Mouse (Mus musculus) bone marrow macrophage, adult 2 months (primary cell): ENCODE measurements around the gene Mdm4. TPM values are rescaled to one million over a fixed set of nuclear protein-coding genes. Genes with fewer than 3 reads are reported as not detected.
"Not testable (repeated sequence)": the region's sequence is repeated elsewhere in the genome, so short reads cannot be mapped to it uniquely, and the experiment has no call there.

Source experiments
- H3K27ac ChIP-seq: 2 replicates; pipeline ENCODE4 v1.5.1; 2012; ENCODE audit warnings: low read depth, low read length; ENCODE audit not compliant: insufficient read depth
- H3K4me1 ChIP-seq: 2 replicates; pipeline ENCODE4 v1.6.1; 2012; ENCODE audit warnings: low read length; ENCODE audit not compliant: control insufficient read depth, insufficient read depth
- H3K4me3 ChIP-seq: 2 replicates; pipeline ENCODE4 v1.5.1; 2012; ENCODE audit warnings: mild to moderate bottlenecking, low read length, moderate library complexity; ENCODE audit not compliant: insufficient read depth
- CTCF ChIP-seq: IDR thresholded peaks from 2 replicates; pipeline ENCODE4 v1.5.1; 2012; ENCODE audit warnings: low read depth, mild to moderate bottlenecking, low read length, moderate library complexity
- POLR2A ChIP-seq: IDR thresholded peaks from 2 replicates; pipeline ENCODE4 v1.6.1; 2012; ENCODE audit warnings: mild to moderate bottlenecking, low read depth, low read length, borderline replicate concordance
- polyA plus RNA-seq: library from polyadenylated mRNA; stranded (reverse); fragments of >200 nt; gene quantifications from 2 replicates; pipeline ENCODE4 v1.2.4, GENCODE M21; 2012; ENCODE audit not compliant: missing spikeins, insufficient read depth, insufficient read length

Mdm4 gene
- polyA plus RNA-seq, 1 experiment = 81.8 TPM

DNA sequence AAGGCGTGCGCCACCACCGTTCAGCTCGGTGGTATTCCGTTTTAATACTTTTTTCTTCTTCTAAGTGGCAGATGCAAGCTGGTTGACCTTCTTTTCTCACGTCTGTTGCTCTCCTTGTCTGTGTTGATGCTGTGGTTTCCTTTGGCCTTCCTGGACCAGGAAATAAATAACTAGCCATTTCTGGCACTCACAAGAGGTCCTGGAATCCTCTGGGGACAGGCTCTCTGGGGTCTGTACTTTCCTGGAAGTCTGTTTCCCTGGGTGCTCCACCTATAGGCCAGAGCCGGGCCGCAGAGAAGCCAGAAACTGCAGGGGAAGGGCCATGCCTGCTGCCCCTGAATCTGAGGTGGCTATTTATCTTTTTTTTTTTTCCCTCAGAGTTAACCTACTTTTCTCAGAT, 24.0 kb upstream of the Mdm4 start:
- no peak overlapping the region for H3K27ac ChIP-seq
- no peak overlapping the region for H3K4me3 ChIP-seq
- TF ChIP-seq POLR2A = no peak
- no peak for TF ChIP-seq CTCF
- H3K4me1 ChIP-seq = no peaks in the 10 kb centered on the region

- Histone ChIP-seq H3K4me3 (no peak overlapping the region), H3K27ac (no peak overlapping the region), H3K4me1 (no peaks in the 10 kb centered on the region)
- TF ChIP-seq CTCF (no peak), POLR2A (no peak)
Observed at GRCm38 (mm10) chr1:133053034-133053433, 22.7 kb upstream of the Mdm4 start.

DNA sequence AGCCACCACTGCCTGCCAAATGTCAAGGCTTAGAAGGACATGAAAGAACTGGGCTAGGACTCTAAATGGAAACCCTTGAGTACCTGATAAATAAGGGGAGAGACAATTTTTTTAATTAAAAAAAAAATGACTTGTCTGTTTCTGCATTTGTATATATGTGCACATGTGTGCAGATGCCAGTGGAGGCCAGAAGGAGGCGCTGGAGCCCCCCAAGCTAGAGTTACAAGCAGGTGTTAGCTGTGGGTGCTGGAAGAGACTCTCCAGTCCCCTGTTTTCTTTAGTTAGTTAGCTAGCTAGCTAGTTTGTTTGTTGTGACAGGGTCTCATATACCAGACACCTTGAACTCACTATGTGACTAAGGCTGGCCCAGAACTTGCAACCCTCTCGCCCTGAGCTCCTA, 21.5 kb upstream of the Mdm4 start:
- Histone ChIP-seq H3K4me1 (no peaks in the 10 kb centered on the region), H3K4me3 (no peak overlapping the region), H3K27ac (no peak overlapping the region)
- no peak for TF ChIP-seq POLR2A
- no peak; the same call in 1 of the 2 replicates for TF ChIP-seq CTCF

DNA sequence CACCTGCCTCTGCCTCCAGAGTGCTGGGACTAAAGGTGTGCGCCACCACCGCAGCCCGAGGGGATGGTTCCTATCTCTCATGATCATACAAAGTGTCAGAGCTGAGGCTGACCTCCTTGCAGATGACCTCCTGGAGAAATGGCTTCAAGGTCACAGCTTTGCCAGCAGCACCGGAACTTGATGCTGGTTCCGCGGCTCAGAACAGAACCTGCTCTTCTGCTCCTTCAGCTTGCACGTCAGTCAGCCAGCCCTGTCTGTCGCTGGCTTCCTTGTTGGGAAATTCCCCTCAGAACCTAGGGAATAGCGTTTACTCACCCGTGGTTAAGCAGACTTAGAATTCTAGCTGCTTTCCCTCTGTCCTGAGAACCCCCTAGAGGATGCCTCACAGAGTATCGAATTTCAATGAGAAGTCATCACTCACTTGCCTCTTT, 19.7 kb upstream of the Mdm4 start:
- H3K4me1 ChIP-seq = no peaks in the 10 kb centered on the region
- no peak overlapping the region for H3K27ac ChIP-seq
- TF ChIP-seq POLR2A (no peak), CTCF (no peak)
- H3K4me3 ChIP-seq = no peak overlapping the region

GRCm38 (mm10) chr1:133048690-133049089, 18.3 kb upstream of the Mdm4 start:
- Histone ChIP-seq H3K4me1 (no peaks in the 10 kb centered on the region), H3K27ac (no peak overlapping the region), H3K4me3 (no peak overlapping the region)
- TF ChIP-seq POLR2A = no peak
- no peak for TF ChIP-seq CTCF

- no peak overlapping the region for H3K27ac ChIP-seq
- no peak overlapping the region for H3K4me3 ChIP-seq
- H3K4me1 ChIP-seq = no peaks in the 10 kb centered on the region
- no peak for TF ChIP-seq POLR2A
- TF ChIP-seq CTCF = no peak
Observed at GRCm38 (mm10) chr1:133047575-133047974, 17.2 kb upstream of the Mdm4 start.

DNA sequence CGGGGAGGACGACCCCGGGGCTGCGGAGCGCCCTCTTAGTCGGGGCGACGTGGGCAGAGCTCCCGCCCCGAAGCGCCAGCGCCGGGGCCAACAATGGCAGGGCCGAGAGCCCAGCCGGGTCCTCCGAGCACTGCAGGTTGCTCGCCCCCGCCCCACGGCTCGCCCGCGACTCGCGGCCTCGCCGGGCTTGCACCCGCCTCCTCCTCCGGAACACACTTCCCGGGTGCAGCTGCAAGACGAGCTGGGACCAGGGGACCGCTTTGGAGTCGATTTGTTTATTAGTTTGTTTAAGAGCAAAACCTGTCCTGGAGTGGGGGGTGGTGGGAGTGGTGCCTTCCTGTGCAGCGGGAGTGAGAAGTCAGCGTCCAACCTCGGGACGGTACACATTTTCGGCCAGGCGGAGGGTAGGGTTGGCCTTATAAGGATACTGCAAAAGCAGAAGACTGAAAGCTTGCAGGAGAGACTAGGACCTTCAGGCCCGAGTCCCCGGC, 16.1 kb upstream of the Mdm4 start:
- Histone ChIP-seq H3K4me1 (no peaks in the 10 kb centered on the region), H3K4me3 (peak overlapping the region; percentile 78), H3K27ac (no peak overlapping the region)
- TF ChIP-seq CTCF = no peak
- TF ChIP-seq POLR2A = no peak

DNA sequence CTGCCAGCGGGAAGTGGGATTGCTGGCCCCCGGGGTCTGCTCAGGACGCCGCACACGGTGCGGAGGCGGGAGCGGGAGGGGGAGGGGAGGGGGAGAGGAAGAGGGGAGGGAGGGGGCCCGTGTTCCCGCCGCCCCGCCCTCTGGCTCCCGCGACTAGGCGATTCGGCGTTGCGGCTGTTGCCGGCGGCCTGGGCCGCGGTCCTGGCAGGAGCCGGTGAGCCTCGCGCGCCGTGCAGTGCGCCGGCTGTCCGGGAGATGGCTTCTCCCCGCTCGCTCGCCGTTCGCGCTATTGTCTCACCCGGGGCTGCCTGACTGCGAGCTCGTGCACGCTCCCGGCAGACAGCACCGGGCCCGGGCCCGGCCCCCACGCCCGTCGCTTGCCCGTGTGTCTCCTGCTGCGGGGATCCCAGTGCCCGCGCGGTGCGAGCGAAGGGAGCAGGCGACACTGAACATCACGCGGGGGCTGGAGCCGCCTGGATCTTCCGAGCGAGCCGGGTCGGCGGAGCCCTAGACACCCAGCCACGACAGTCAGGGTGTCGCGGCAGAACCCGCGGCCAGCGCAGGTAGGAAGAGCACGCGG, 15.6 kb upstream of the Mdm4 start:
- peak overlapping the region; percentile 78 for H3K4me3 ChIP-seq
- no peak overlapping the region for H3K27ac ChIP-seq
- no peak for TF ChIP-seq POLR2A
- TF ChIP-seq CTCF = no peak
- H3K4me1 ChIP-seq = no peaks in the 10 kb centered on the region

GRCm38 (mm10) chr1:133045011-133045860, 14.9 kb upstream of the Mdm4 start, which contains the start of gene Pik3c2b:
Gene Pik3c2b, plus strand, starts transcription at chr1:133045667.
- H3K4me3 ChIP-seq = peak within 1 kb of the TSS; percentile 78
- H3K27ac ChIP-seq = no peak within 1 kb of the TSS

GRCm38 (mm10) chr1:133039505-133039949, 9.2 kb upstream of the Mdm4 start:
- Histone ChIP-seq H3K4me3 (no peak overlapping the region), H3K27ac (no peak overlapping the region), H3K4me1 (no peaks in the 10 kb centered on the region; the same call in 1 of the 2 replicates)
- TF ChIP-seq CTCF (peak; percentile 45; the same call in 1 of the 2 replicates), POLR2A (no peak)

More at GRCm38 (mm10) chr1:133045011-133045860, 14.9 kb upstream of the Mdm4 start, which contains the start of gene Pik3c2b:
- no peaks in the 10 kb centered on the region for H3K4me1 ChIP-seq
- no peak for TF ChIP-seq CTCF
- TF ChIP-seq POLR2A = no peak

GRCm38 (mm10) chr1:133034682-133035081, 4.3 kb upstream of the Mdm4 start:
- not testable (repeated sequence) for H3K27ac ChIP-seq, H3K4me3 ChIP-seq
- H3K4me1 ChIP-seq = peaks cover 11% of the 10 kb centered on the region
